Mouse (Mus musculus) heart, adult 2 months (tissue): ENCODE results near the gene Klk1b22.

Experiments
- CTCF ChIP-seq: fragments of 200-600 bp; IDR thresholded peaks from 2 replicates; pipeline ENCODE4 v1.8.1; 2022; ENCODE audit warnings: antibody characterized with exemption, mild to moderate bottlenecking, moderate library complexity
- POLR2A ChIP-seq: fragments of 200-500 bp; IDR thresholded peaks from 2 replicates; pipeline ENCODE4 v1.6.1; 2011; ENCODE audit warnings: mild to moderate bottlenecking, low read depth, low read length, control low read depth; ENCODE audit not compliant: insufficient read depth

GRCm38 (mm10) chr7:44096111-44096510, 16.4 kb upstream of the Klk1b22 start:
- TF ChIP-seq POLR2A (no peak), CTCF (no peak)
